Mouse (Mus musculus) myocyte (in vitro differentiated cells): Measurements from ENCODE around the gene Gm5134. TPM values are rescaled to one million over a fixed set of nuclear protein-coding genes. Genes with fewer than 3 reads are reported as not detected.
A peak's percentile ranks its signal among the peaks of the same experiment; 100 is the strongest.

Experiments
- H3K27me3 ChIP-seq: one replicate; pipeline ENCODE4 v1.6.1; 2011; ENCODE audit not compliant: control insufficient read depth, insufficient read depth, insufficient read length
- H3K36me3 ChIP-seq: one replicate; pipeline ENCODE4 v1.6.1; 2011; ENCODE audit not compliant: control insufficient read depth, insufficient read depth
- H3K4me2 ChIP-seq: one replicate; pipeline ENCODE4 v1.6.1; 2011; ENCODE audit warnings: low read depth, control low read depth
- H3K4me3 ChIP-seq: one replicate; pipeline ENCODE4 v1.5.1; 2011; ENCODE audit warnings: mild to moderate bottlenecking, control low read depth, moderate library complexity
- H3K79me2 ChIP-seq: one replicate; pipeline ENCODE4 v1.6.1; 2011; ENCODE audit not compliant: control insufficient read depth, insufficient read depth
- H3ac ChIP-seq: one replicate; pipeline ENCODE4 v1.6.1; 2011; ENCODE audit not compliant: control insufficient read depth, insufficient read length
- CEBPB ChIP-seq: IDR thresholded peaks from 2 replicates; pipeline ENCODE4 v1.6.1; 2011; ENCODE audit warnings: mild to moderate bottlenecking, moderate library complexity; ENCODE audit not compliant: poor library complexity, insufficient read depth, severe bottlenecking
- E2F4 ChIP-seq: IDR thresholded peaks from one replicate; pipeline ENCODE4 v1.6.1; 2011; ENCODE audit warnings: mild to moderate bottlenecking, control low read depth, moderate library complexity; ENCODE audit not compliant: insufficient read depth
- MAX ChIP-seq: IDR thresholded peaks from one replicate; pipeline ENCODE4 v1.6.1; 2011; ENCODE audit warnings: low read depth, mild to moderate bottlenecking, control low read depth
- MYOD1 ChIP-seq, 3 experiments: IDR thresholded peaks; one replicate each; pipeline ENCODE4 v1.6.1; 2011; ENCODE audit warnings: control low read depth in 2 of 3, low read depth in 2 of 3, mild to moderate bottlenecking in 2 of 3, moderate library complexity in 1 of 3; ENCODE audit not compliant: insufficient read length in 2 of 3, control insufficient read depth in 1 of 3
- MYOG ChIP-seq, 3 experiments: IDR thresholded peaks; one replicate each; pipeline ENCODE4 v1.6.1; 2011; ENCODE audit warnings: control low read depth in 2 of 3, low read depth in 2 of 3, mild to moderate bottlenecking in 2 of 3; ENCODE audit not compliant: insufficient read length in 2 of 3, control insufficient read depth in 1 of 3, insufficient read depth in 1 of 3
- POLR2A ChIP-seq: IDR thresholded peaks from one replicate; pipeline ENCODE4 v1.6.1; 2011; ENCODE audit warnings: low read depth, mild to moderate bottlenecking, control low read depth, moderate library complexity; ENCODE audit not compliant: insufficient read length
- POLR2AphosphoS2 ChIP-seq: IDR thresholded peaks from one replicate; pipeline ENCODE4 v1.6.1; 2011; ENCODE audit warnings: low read depth, control low read depth; ENCODE audit not compliant: insufficient read length
- REST ChIP-seq: IDR thresholded peaks from one replicate; pipeline ENCODE4 v1.6.1; 2011; ENCODE audit warnings: mild to moderate bottlenecking, control low read depth, moderate library complexity; ENCODE audit not compliant: insufficient read depth, insufficient read length
- SRF ChIP-seq: IDR thresholded peaks from one replicate; pipeline ENCODE4 v1.6.1; 2011; ENCODE audit warnings: low read depth; ENCODE audit not compliant: control insufficient read depth, insufficient read length
- TCF12 ChIP-seq: IDR thresholded peaks from one replicate; pipeline ENCODE4 v1.6.1; 2011; ENCODE audit warnings: mild to moderate bottlenecking, control low read depth; ENCODE audit not compliant: poor library complexity, insufficient read depth, severe bottlenecking
- TCF3 ChIP-seq: IDR thresholded peaks from one replicate; pipeline ENCODE4 v1.6.1; 2011; ENCODE audit warnings: low read depth, control low read depth; ENCODE audit not compliant: insufficient read length
- USF1 ChIP-seq: IDR thresholded peaks from one replicate; pipeline ENCODE4 v1.6.1; 2011; ENCODE audit warnings: low read depth, mild to moderate bottlenecking, control low read depth, moderate library complexity
- polyA plus RNA-seq: library from polyadenylated mRNA; unstranded; fragments of >200 nt; fragmentation: generic; extraction: Trizol; gene quantifications from one replicate; pipeline ENCODE4 v1.2.1, GENCODE M21; 2012; ENCODE audit warnings: missing spikeins

Gene Gm5134
- polyA plus RNA-seq, 1 experiment: 0.01 TPM

DNA sequence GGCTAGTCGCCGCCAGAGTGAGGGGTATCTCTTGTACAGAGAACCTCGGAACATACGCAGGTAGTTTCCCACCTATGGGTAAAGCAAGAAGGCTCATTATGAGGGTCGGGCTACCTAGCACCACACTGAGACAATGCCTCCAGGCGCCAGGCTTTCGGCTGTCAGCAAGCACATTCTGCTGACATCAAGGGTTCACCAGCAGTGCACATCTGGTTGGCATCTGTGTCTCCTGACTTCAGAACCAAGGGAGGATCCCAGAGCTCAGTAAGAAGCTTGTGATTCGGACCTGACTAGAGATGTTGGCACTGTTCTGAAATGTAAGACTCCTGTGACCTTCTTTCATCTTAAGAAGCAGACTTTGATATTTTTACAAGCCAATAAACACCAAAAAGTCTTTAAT lies 37.5 kb upstream of the Gm5134 start:
- Histone ChIP-seq H3K4me2 (no peak overlapping the region), H3ac (no peak overlapping the region), H3K79me2 (peaks cover 69% of the 10 kb centered on the region), H3K4me3 (no peak overlapping the region), H3K36me3 (peaks cover 14% of the 10 kb centered on the region), H3K27me3 (no peaks in the 10 kb centered on the region)
- no peak for TF ChIP-seq MYOG (IDR thresholded peaks at IDR 0.05; ENCODE audit: control insufficient read depth in 1 of 3, insufficient read depth in 1 of 3, insufficient read length in 2 of 3, low read depth in 2 of 3)
- no peak for TF ChIP-seq SRF
- TF ChIP-seq E2F4: no peak
- no peak for TF ChIP-seq CEBPB
- TF ChIP-seq MYOD1 (IDR thresholded peaks at IDR 0.05; ENCODE audit: control insufficient read depth in 1 of 3, insufficient read length in 2 of 3, low read depth in 2 of 3): no peak
- no peak for TF ChIP-seq TCF3
- TF ChIP-seq POLR2A: no peak
- no peak for TF ChIP-seq POLR2AphosphoS2
- no peak for TF ChIP-seq MAX
- TF ChIP-seq REST: no peak
- no peak for TF ChIP-seq USF1
- TF ChIP-seq TCF12: no peak

DNA sequence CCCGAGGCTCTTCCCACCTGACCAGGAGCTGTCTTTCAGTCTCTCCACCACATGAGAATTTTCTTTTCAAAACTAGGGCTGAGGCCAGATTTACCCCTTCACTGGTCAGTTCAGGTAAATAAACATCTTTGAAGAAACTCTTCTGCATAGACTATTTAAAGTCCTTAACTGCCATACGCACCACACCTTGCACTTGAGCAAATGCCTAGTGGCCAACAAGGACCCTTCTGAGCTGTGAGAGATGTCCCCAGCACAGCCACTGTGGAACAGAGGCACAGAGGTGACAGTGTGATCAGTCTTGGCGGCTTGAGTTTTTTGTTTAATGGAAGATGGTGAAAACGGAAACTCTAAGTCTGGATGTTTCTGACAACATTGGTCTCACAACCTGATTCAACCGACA lies 35.3 kb upstream of the Gm5134 start:
- Histone ChIP-seq H3ac (no peak overlapping the region), H3K79me2 (peaks cover 63% of the 10 kb centered on the region), H3K36me3 (peaks cover 13% of the 10 kb centered on the region), H3K4me3 (no peak overlapping the region), H3K27me3 (no peaks in the 10 kb centered on the region), H3K4me2 (peak overlapping the region; percentile 96)
- TF ChIP-seq CEBPB (no peak), TCF3 (no peak), POLR2A (no peak), E2F4 (no peak), MAX (no peak), SRF (no peak), POLR2AphosphoS2 (no peak), REST (no peak), MYOG (IDR thresholded peaks at IDR 0.05; ENCODE audit: control insufficient read depth in 1 of 3, insufficient read depth in 1 of 3, insufficient read length in 2 of 3, low read depth in 2 of 3) (no peak), TCF12 (no peak)

DNA sequence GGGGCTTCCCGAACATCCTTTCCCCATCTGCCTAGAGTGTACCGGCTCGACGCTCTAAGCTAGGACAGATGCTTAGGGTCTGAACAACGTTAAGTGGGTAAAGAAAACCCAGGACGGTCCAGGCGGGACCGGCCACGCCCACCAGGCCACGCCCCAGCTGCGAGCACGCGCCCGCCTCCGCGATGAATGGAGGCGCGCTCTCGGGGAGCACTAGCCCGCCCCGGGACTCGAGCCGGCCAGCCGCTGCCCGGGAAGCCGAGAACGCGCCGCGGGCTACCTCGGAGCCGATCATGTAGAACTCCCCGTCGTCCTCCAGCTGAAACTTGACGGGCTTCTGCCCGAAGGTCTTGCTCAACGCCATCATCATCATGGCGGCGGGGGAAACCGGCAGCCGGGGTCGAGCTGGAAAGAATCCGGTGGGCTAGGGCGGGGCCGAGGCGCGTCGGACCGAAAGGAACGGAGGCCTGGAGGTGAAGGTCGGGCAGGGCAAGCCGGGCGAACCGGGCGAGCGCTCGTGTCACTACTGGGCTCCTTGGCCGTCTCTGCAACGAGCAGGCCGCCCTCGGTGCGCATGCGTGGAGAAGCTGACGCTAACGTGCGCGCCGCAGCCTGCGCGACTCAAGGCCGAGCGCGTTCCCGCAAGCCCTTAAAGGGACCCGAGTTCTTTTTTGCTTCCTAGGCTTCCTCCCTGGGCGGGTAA lies 33.1 kb upstream of the Gm5134 start, which contains the start of gene Smarcb1:
Smarcb1 (minus strand) TSS at position 592 of the 700 bp plus-strand sequence.
- Histone ChIP-seq H3K36me3 (peaks cover 33% of the 10 kb centered on the region), H3K4me3 (peak within 1 kb of the TSS; percentile 88), H3ac (peak within 1 kb of the TSS; percentile 67), H3K4me2 (peak within 1 kb of the TSS; percentile 96), H3K27me3 (no peaks in the 10 kb centered on the region), H3K79me2 (peaks cover 49% of the 10 kb centered on the region)
- TF ChIP-seq POLR2A (peak; percentile 84), TCF3 (no peak), TCF12 (no peak), MYOD1 (IDR thresholded peaks at IDR 0.05; ENCODE audit: control insufficient read depth in 1 of 3, insufficient read length in 2 of 3, low read depth in 2 of 3) (peak in 2 of 3 experiments; percentile 15 to 18), CEBPB (no peak), MYOG (IDR thresholded peaks at IDR 0.05; ENCODE audit: control insufficient read depth in 1 of 3, insufficient read depth in 1 of 3, insufficient read length in 2 of 3, low read depth in 2 of 3) (no peak), SRF (peak; percentile 34), POLR2AphosphoS2 (peak; percentile 100), REST (no peak), MAX (no peak), E2F4 (no peak), USF1 (no peak)

DNA sequence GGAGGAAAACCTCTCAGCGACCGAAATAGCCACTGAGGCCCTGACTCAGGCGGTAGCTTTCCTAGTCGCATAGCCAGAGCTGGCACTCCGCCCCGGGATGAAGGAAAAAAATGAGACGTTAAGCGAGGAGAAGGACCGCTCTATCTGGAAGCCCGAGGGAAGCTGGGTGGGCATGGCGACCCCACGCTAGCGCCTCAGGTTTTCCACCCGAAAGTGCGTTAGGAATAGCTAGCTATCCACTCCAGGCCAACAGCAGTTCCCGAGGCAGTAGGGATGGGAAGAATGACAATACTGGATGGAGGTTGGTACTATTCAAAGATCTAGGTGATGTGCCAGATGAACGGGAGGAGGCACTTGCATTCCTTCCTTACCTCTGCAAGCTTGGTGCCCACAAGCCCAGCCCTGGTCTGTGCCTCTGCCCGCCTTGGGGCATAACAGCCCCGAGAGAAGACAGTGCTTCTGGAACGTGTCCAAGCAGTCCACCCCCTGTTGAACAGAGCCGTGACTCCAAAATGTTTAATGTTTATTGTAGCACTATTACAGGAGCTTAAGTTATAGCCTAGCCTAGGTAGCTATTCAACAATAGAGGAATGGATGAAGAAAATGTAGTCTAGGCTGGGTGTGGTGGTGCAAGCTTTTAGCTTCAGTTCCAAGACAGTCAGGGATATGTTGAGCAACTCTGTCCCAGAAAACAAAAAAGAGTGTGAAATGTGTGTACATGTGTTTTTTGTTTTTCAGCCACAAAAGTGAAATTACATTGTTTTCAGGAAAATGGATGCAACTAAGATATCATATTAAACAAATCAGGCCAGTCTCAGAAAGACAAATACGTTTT lies 32.4 kb upstream of the Gm5134 start:
- Histone ChIP-seq H3K36me3 (peaks cover 28% of the 10 kb centered on the region), H3K4me3 (peak overlapping the region; percentile 88), H3K79me2 (peaks cover 41% of the 10 kb centered on the region), H3K4me2 (peak overlapping the region; percentile 78), H3K27me3 (no peaks in the 10 kb centered on the region), H3ac (peak overlapping the region; percentile 67)
- TF ChIP-seq MYOG (IDR thresholded peaks at IDR 0.05; ENCODE audit: control insufficient read depth in 1 of 3, insufficient read depth in 1 of 3, insufficient read length in 2 of 3, low read depth in 2 of 3) (no peak), CEBPB (no peak), E2F4 (no peak), SRF (no peak), POLR2AphosphoS2 (peak; percentile 79), MYOD1 (IDR thresholded peaks at IDR 0.05; ENCODE audit: control insufficient read depth in 1 of 3, insufficient read length in 2 of 3, low read depth in 2 of 3) (no peak), MAX (no peak), TCF12 (no peak), USF1 (no peak), REST (no peak), TCF3 (no peak), POLR2A (peak; percentile 46)
